Mouse (Mus musculus) cerebellum, postnatal 4 days (tissue): ENCODE measurements around the gene Ola1.
A peak's percentile ranks its signal among the peaks of the same experiment; 100 is the strongest.

Source experiments
- DNase-seq, 2 experiments: peaks; one replicate each; pipeline ENCODE4 v3.0.0; 2022; ENCODE audit warnings: low spot score in 2 of 2, mixed read lengths in 1 of 2

Ola1 gene

DNA sequence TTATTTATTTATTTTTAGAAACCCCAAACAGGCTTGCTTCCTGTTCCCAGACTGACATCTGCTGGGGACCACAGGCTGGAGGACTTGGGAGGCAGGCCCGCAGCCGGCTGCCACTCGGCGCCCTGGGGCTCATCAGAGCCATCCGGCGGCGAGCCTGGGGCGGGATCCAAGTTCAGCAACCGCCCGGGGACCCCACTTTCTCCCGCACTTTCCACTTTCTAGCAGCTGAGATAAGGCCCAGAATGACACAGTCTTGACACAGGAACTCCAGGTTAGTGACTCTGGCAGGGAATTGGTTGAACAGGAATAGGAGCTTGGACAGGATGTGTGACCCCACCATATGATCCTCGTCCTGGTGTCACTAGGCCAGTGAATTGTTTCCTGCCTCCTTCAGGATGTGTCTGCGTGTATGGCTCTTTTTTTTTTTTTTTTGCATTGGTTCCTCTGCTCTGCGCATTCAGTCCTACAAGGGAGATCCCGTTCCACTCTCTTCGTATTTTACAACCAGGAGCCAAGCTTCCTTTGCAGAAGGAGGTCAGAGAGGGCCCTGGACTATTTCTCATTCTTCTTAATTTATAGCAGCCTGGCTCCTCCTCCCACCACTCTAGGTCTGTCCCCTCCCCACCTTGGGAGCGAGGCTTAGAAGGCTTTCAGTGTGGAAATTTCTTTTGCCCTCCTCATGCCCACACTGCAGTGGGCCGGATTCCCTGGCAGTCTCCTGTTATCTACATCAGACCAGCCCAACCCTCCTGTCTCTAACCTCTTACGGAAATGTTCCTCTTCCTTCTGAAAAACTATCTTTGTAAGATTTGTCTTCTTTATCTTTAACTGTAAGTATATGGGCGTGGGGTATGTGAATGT lies 152.2 kb downstream of the Ola1 start:
- no peak for DNase-seq

DNA sequence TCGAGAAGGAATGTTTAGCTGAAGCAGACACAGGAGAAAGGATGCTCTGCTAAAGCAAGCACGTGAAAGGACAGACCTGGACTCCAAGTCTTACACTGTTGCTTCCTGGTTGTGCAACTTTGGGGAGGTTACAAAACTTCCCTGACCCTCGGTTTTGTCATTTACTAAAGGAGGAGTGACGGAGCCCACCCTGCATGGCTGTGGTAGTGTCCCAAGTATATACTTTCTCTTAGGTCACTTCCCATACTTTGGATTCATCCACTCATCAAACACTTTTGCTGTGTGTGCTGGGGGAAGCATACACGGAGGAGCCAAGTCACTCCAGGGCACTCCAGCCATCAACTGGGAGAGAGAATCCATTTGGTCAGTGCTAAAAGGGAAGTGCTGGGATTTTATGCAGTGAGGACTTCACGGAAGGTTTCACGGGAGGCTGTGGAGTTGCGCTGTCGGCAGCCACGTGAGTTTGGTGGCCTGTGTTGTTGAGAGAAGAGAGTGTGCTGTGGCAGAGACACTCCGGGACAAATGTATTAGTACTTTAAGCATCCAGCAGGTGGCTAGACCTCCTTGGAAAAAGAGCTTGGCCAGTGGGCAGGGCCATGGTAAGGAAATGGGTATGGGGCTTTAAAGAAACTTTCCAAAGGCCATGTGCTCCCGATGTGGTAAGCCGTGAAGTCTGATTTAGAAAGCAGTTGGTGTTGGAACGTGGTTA lies 154.7 kb downstream of the Ola1 start:
- no peak for DNase-seq

DNA sequence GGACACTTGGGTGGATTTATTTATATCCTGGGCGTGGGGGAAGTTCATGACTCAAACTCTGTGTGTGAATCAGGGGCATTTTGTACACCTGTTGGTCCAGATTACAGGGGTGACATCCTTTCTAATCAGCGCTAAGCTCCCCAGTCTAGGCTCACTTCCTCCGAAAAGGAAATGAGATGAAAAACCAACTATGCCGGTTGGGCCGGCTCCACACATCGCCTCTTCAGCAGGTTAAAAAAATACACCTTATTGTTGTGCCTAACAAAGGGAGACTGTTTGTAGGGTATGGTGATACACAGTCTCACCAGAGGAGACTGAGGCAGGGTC lies 158.5 kb downstream of the Ola1 start:
- DNase-seq: no peak

DNA sequence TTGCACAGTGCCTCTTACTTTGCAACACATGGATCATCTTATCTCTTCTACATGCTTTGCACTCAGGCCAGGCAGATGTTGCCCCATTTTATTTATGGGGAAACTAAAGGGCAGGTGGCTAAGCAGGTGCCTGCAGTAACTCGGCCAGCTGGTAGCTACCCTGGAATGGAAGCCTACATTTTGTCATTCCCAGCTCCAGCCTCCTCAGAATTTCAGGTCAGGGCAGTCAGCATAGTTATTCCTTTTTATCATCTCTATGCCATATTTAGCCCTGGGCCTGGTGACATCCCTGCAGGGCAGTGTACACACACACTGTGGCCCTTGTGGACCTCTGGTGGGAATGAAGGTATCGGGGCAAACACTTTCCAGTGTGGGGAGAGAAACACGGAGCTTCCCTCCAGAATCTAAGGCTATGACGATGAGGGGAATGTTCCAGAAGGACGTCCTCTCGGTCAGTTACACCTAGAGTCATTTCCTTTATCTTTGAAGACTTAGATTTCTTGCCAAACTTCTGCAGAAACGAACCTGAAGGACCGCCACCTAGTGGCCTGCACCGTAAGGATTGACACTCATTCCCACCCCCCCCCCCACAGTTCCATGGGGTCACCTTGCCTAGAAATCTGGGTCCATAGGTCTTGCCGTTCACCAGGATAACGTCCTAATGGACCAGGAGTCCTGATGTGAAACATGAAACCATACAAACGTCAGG lies 159.0 kb downstream of the Ola1 start:
- peak in 1 of 2 experiments; percentile 26 for DNase-seq

DNA sequence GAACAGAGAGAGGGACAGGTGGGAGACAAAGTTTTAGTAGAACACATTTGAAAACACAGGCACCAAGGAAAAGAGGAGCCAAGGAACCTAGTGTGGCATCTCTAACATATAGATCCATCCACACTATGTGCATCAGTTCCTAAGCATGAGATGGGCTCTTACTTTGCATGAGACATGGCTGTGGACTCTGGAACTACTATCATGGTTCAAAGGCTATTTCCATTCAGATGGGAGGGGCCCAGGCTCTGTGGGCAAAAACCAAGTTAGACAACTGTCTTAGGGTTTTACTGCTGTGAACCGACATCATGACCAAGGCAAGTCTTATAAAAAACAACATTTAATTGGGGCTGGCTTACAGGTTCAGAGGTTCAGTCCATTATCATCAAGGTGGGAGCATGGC lies 160.4 kb downstream of the Ola1 start:
- DNase-seq: no peak

DNA sequence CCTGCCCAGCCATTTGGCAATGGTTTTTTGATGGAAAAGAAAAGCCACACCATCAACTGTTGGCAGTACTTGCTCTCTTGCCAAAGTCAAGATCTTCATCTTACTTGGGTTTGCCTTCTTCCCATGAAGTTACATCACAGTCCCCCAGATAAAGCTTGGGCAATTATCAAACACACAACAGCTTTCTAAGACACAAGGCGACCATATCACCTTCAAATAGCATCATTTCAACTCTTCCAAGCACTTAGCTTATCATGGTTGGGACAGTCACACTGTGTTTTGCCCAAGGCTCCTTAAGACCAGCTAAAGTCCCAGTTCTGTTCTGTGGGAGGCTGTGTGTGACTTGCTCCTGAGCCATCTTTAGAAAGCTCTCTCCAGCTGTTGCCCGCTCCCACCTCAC lies 161.1 kb downstream of the Ola1 start:
- no peak for DNase-seq

DNA sequence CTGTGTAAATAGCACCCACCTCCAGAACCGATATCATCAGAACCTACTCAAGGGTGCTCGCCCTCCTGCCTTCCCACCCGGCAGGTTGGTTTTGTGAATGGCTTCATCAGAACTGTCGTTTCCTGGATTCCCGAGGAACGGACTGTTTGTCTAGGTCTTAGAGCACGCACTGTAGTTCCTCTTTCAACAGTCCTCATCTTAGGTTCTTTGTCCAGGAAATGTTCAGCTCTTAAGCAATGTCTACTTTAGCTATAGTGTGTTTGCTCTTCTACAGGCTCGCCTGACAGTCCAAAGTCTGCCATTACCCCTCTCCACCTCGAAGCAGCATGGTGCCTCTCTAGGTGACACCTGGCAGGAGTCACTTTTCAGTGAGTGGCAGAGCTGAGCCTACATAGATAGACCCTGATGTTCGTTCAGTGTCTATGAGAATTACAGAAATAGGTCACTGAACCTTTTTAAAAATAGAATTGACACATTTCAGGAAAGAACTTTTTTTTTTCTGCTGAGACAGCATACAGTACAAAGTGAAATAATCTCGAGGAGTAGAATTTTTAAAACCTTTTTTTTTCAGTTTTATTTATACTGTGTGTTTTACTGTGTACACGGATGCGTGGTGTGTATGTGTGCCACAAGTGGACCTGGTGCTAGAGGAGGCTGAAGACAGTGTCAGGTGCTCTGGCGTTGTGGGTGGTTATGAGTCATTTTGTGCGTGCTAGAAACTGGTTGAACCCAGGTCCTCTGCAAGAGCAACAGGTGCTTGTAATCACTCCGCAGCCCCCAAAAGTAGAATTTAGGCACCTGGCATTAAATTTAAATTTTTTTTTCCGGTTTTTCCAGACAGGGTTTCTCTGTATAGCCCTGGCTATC lies 162.4 kb downstream of the Ola1 start:
- DNase-seq: no peak

DNA sequence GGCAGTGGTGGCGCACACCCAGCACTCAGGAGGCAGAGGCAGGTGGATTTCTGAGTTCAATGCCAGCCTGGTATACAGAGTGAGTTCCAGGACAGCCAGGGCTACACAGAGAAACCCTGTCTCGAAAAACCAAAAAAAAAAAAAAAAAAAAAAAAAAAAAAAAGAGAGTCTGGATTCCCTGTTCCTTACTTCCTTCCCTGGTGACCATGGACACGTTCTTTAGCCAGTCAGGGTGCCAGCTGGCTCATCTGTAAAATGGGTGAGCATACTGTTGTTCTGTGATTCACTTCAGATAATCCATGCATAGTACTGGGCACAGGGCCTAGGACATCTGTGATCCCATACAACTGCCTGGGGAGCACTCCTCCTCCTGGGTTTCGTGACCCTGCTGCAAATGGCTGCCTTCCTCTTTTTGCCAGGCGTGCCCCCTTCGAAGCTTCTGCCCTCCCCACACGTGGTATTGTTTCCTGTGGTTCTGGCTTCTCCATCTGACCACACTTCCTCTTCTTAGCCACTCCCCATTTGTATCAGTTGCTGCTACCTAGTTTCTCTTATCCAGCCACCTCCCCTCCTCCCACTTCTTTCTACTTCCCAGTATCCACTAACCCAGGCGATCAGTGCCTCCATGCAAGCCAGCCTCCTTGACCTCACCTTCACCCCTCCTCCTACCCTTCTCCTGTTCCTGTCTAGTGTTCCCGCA lies 164.8 kb downstream of the Ola1 start:
- no peak for DNase-seq

DNA sequence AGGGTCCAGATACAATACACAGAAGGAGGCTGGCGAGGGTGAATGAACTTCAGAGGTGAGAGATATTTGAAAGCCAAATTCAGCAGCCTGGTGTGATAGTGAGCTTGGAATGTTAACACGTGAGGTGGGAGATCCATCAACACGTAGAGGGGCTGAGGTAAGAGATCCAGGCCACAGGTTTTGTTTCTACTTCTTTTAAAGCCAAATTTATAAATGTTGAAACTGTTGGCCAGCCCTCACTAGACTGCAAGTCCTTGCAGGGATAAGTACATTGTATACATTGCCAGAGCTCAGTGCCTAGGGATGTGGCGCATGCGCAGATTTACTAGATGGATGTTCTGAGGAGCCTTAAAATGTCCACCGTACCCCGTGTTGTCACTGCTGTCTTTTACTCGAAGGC lies 168.3 kb downstream of the Ola1 start:
- DNase-seq: no peak

DNA sequence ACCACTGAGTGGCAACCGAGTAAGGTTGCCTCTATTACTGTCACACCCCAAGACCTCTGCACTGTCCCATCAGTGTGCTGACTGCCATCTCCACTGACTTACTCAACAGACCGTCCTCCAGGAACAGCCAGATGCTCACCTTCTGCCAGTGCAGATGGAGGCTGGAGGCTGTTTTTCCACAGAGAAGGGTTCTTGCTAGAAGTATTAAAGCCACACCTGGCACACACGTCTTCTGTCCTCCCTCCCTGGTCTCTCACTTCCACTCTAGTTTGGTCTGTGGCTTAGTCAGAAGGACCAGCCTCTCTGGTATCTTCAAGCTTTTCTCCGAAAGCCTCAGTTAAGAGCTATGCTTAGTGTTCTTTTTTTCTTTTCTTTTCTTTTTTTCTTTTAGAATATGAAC lies 168.7 kb downstream of the Ola1 start:
- no peak for DNase-seq

DNA sequence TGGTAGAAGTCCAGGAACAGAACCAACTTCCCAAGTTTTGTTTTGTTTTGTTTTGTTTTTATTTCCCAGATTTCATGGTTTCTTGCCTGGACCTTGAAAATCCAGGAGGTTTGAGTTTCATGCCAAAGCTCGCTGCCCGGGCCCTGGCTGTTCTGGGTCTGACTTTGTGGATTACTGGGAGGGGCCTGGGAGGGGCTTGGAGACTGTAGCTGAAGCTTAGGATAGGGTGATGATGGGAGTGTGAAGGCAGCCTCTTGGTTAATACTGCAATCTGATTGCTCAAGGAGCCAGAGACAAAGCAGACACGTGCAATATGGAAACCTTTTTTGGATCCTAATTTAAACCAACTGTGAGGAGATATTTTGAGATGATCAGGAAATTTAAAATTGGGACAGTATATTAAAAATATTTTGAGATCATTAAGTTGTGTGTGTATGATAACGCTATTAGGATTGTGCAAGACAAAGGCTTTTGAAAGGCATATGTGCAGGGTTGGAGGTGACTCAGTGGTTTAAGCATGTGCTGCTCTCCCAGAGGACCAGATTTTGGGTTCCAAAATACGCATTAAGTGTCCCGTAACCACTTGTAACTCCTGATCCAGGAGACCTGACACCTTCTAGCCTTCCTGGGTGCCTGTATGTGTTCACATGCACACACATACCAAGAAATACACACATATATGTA lies 169.6 kb downstream of the Ola1 start:
- no peak for DNase-seq

DNA sequence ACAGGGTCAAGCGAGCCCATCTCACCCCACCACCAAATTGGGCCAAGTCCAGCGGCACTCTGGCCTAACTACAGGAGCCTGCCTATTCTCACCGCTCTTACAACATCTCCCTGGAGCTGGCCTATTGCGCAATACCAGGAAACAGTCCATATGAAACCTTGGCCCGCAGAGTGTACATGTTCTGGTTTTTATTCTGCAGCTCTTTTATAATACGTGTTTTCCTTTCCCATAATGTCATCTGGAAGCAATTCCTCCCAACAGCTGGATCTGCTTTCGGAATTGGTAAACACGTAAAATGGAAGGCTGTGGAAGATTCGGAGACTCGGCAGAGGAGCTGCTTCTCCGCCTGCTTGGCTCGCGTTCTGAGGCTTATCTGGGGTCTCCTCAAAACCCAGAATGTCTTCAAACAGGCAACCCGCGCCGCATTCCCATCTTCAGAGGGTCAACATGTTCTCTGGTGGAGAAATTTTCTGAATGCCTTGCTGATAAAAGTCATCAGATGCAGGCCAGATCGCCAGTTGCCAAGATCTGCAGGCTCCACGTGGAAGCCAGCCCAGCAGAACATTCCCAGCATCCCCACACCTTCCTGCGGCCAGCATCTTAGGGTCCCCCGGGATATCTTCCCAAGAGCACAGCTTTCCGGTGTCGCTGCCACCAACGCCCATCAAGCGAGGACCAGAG lies 171.5 kb downstream of the Ola1 start:
- no peak for DNase-seq

DNA sequence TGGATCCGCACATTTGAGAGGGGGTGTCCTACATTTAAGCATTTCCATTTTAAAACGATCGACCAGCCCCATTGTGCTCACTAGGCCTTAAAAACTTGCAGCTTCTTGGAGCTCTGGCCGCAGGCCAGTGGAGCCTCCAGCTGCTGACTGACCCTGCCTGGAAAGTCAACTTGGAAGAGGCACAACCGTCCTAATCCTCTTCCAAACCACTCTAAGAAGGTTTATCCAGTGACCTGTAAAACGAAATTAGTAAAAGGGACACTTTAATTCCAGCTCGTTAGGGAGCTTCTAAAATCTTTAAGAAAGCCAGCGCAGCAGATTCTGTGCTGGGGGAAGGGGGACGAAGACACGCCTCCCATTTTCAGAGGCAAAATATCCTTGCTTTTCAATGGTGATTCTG lies 172.1 kb downstream of the Ola1 start:
- no peak for DNase-seq

DNA sequence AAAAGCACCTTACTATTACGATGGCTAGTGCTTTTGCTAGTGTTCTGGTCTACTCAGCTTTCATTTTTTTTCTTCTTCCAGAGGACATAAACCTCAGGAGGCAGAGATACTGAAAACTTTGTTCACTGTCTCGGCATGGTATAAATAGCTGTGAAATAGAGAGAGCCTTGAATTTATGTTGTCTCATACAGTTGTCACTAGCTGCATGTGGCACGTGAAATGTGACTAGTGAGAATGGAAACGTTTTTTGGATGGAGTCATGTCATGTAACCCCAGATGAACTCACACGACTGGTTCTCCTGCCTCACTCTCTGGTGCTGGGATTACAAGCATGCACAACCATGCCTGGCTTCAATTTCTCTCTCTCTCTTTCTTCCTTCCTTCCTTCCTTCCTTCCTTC lies 173.2 kb downstream of the Ola1 start:
- DNase-seq: no peak
